Mouse (Mus musculus) kidney, adult 2 months (tissue): Measurements from ENCODE around the gene Smco2.

Experiments used
- CTCF ChIP-seq: fragments of 200-500 bp; conservative IDR thresholded peaks from 2 replicates; pipeline ENCODE4 v1.5.1; 2011; ENCODE audit warnings: low read depth, mild to moderate bottlenecking, control low read depth, low read length, moderate library complexity, mixed read lengths; ENCODE audit not compliant: insufficient read depth, insufficient read length
- POLR2A ChIP-seq: fragments of 200-500 bp; IDR thresholded peaks from one replicate; pipeline ENCODE4 v1.6.1; 2011; ENCODE audit warnings: low read depth, low read length, control low read depth

- TF ChIP-seq CTCF: no peak
- TF ChIP-seq POLR2A: no peak
These were observed 57.9 kb downstream of the Smco2 start for GRCm38 (mm10) chr6:146907795-146908190.
